ENCODE assay signal across 16 mouse cellular contexts in genomic region chr7:44772591-44773204, GRCm38 (mm10). TPM values are rescaled to one million over a fixed set of nuclear protein-coding genes. Genes with fewer than 3 reads are reported as not detected.
DNase-seq lines count a peak whose midpoint lies in the region; ATAC-seq and TF ChIP-seq lines count a peak whose summit lies in the region.
"Had no signal": no experiment of that assay in that cellular context is flagged by ENCODE, and none has a peak within 500 bp of the region (broad histone marks: within the 10 kb centered on the region; RNA-seq: fewer than 3 reads in every experiment).

No protein-coding gene starts in this region.

- peaks cover 35% of the 10 kb centered on the region for H3K36me3 ChIP-seq in thymus, adult 2 months (ENCODE audit: control insufficient read depth, insufficient read depth, low read length)
- H3K36me3 ChIP-seq in liver, embryonic 15.5 days (replicated peaks) = peaks cover 88% of the 10 kb centered on the region

- H3K9ac ChIP-seq in liver, embryonic 15.5 days = no peak overlapping the region; the same call in 1 of the 2 replicates
- H3K9ac ChIP-seq: forebrain, embryonic 12.5 days; lung, embryonic 15.5 days; midbrain, embryonic 13.5 days; neural tube, embryonic 13.5 days had no signal

- ATAC-seq in liver, embryonic 15.5 days (ENCODE audit: insufficient read depth) = peak; percentile 93
- ATAC-seq: intestine, postnatal 0 days; midbrain, embryonic 13.5 days had no signal

- peaks cover 16% of the 10 kb centered on the region for H3K4me1 ChIP-seq in thymus, adult 2 months (replicated peaks; ENCODE audit: control insufficient read depth, insufficient read depth, low read length)
- peaks cover 75% of the 10 kb centered on the region for H3K4me1 ChIP-seq in liver, embryonic 15.5 days (replicated peaks)
- H3K4me1 ChIP-seq: forebrain, embryonic 12.5 days; lung, embryonic 15.5 days; midbrain, embryonic 13.5 days; neural tube, embryonic 13.5 days had no signal

- peak; percentile 38 for DNase-seq in thymus, adult 2 months
- DNase-seq in thymus, adult 18-20 months = no peak
- DNase-seq in c-Kit-positive CD71-positive TER-119-positive erythroid progenitor cells, embryonic 14.5 days (ENCODE audit: low spot score) = peak; percentile 74
- DNase-seq in yolk sac, embryonic 10.5 days (ENCODE audit: low spot score) = peak; percentile 10
- no peak for DNase-seq in ovary, adult 18-20 months (ENCODE audit: low spot score)
- no peak for DNase-seq in lung, postnatal 25 days (ENCODE audit: low spot score)
- no peak for DNase-seq in B cell, adult 2 months
- DNase-seq: adrenal gland, adult 2 months; gastrocnemius, postnatal 36 days; heart, postnatal 14 days had no signal

- H3K9me3 ChIP-seq in liver, embryonic 15.5 days (replicated peaks) = no peaks in the 10 kb centered on the region
- H3K9me3 ChIP-seq: forebrain, embryonic 12.5 days; lung, embryonic 15.5 days; midbrain, embryonic 13.5 days; neural tube, embryonic 13.5 days had no signal

- 61% methylated on average over 8 of the region's 8 CpGs for WGBS in thymus, adult 2 months
- WGBS in liver, embryonic 15.5 days (ENCODE audit: insufficient replicate concordance) = 38% methylated on average over 8 of the region's 8 CpGs

- TF ChIP-seq CTCF in thymus, adult 2 months (IDR thresholded peaks at IDR 0.05; ENCODE audit: borderline replicate concordance, control insufficient read depth, extremely low read depth, insufficient read depth, low read length, poor library complexity) = no peak

- no peak overlapping the region for H3K4me3 ChIP-seq in thymus, adult 2 months (ENCODE audit: control insufficient read depth, insufficient read depth, low read length)
- H3K4me3 ChIP-seq in liver, embryonic 15.5 days (replicated peaks) = no peak overlapping the region
- H3K4me3 ChIP-seq: forebrain, embryonic 12.5 days; lung, embryonic 15.5 days; midbrain, embryonic 13.5 days; neural tube, embryonic 13.5 days had no signal

- peak overlapping the region; percentile 43 for H3K4me2 ChIP-seq in liver, embryonic 15.5 days
- H3K4me2 ChIP-seq: forebrain, embryonic 12.5 days; lung, embryonic 15.5 days; midbrain, embryonic 13.5 days; neural tube, embryonic 13.5 days had no signal

- no peak for TF ChIP-seq POLR2A in thymus, adult 2 months (IDR thresholded peaks at IDR 0.05; ENCODE audit: control insufficient read depth, extremely low read depth, insufficient read depth, low read length, poor library complexity)

- peak overlapping the region; percentile 70; the same call in 1 of the 2 replicates for H3K27ac ChIP-seq in thymus, adult 2 months (ENCODE audit: control insufficient read depth, insufficient read depth, low read length)
- H3K27ac ChIP-seq in liver, embryonic 15.5 days (replicated peaks) = peak overlapping the region; percentile 79
- H3K27ac ChIP-seq: forebrain, embryonic 12.5 days; lung, embryonic 15.5 days; midbrain, embryonic 13.5 days; neural tube, embryonic 13.5 days had no signal

- H3K27me3 ChIP-seq in thymus, adult 2 months (ENCODE audit: control insufficient read depth, insufficient read depth, low read length) = no peaks in the 10 kb centered on the region
- no peaks in the 10 kb centered on the region for H3K27me3 ChIP-seq in liver, embryonic 15.5 days
- H3K27me3 ChIP-seq: forebrain, embryonic 12.5 days; lung, embryonic 15.5 days; midbrain, embryonic 13.5 days; neural tube, embryonic 13.5 days had no signal

RNA-seq across cellular contexts. Expression of gene Zfp473, which starts 21.8 kb away (rescaled TPM):
- polyA plus RNA-seq in thymus, adult 2 months (2012; rRNA removed) = 1.1 TPM in 2 replicates
- polyA plus RNA-seq in liver, embryonic 15.5 days (2015; fragmentation: Nextera tagmentation; extraction: Ambion mirVana) = 0.94 and 1.0 TPM in 2 replicates

RNA-seq across cellular contexts. Expression of gene Vrk3, which starts 24.5 kb away (rescaled TPM):
- polyA plus RNA-seq in thymus, adult 2 months (2012; rRNA removed) = 105 and 111 TPM in 2 replicates
- 28.1 and 30.0 TPM in 2 replicates for polyA plus RNA-seq in liver, embryonic 15.5 days (2015; fragmentation: Nextera tagmentation; extraction: Ambion mirVana)

RNA-seq across cellular contexts. Expression of gene Nup62, which starts 43.2 kb away (rescaled TPM):
- polyA plus RNA-seq in thymus, adult 2 months (2012; rRNA removed) = 189 and 223 TPM in 2 replicates
- polyA plus RNA-seq in liver, embryonic 15.5 days (2015; fragmentation: Nextera tagmentation; extraction: Ambion mirVana) = 48.8 and 51.2 TPM in 2 replicates

RNA-seq across cellular contexts. Expression of gene Il4i1, which starts 43.5 kb away (rescaled TPM):
- 71.7 and 74.4 TPM in 2 replicates for polyA plus RNA-seq in thymus, adult 2 months (2012; rRNA removed)
- polyA plus RNA-seq in liver, embryonic 15.5 days (2015; fragmentation: Nextera tagmentation; extraction: Ambion mirVana) = 0.35 and 0.46 TPM in 2 replicates

RNA-seq across cellular contexts. Expression of gene Atf5, which starts 43.8 kb away (rescaled TPM):
- polyA plus RNA-seq in thymus, adult 2 months (2012; rRNA removed) = 76.5 and 102 TPM in 2 replicates
- polyA plus RNA-seq in liver, embryonic 15.5 days (2015; fragmentation: Nextera tagmentation; extraction: Ambion mirVana) = 7.5 and 9.2 TPM in 2 replicates

Comparison
In these comparisons a context has a peak if more than half of its experiments do, and no peak if none do; other contexts are left out.
1. DNase-seq: peak in thymus, adult 2 months (single experiment), c-Kit-positive CD71-positive TER-119-positive erythroid progenitor cells, embryonic 14.5 days (single experiment) and yolk sac, embryonic 10.5 days (single experiment); none in thymus, adult 18-20 months (0 of 2), ovary, adult 18-20 months (single experiment), lung, postnatal 25 days (single experiment) and B cell, adult 2 months (0 of 2).